Mouse (Mus musculus): Measurements from ENCODE around the gene 4930558C23Rik.

DNA sequence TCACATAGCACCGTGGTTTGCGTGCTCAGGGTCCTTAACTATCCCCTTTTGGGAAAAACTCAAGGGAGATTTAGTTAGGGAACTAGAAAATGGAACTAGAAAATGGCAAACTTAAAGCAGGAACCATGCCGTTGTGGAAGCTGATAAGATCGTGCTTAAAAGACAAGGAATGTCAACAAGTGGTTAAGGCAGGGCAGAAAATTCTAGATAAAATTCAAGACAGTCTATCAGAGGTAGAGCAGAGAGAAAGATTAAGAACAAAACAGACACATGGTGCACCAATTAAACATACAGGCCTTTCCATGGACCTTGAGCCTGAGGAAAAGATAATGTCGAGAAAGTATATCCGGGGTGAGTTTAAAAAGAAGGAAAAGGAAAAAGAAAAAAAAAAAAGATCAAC, 15.2 kb upstream of the 4930558C23Rik start:
- TF ChIP-seq TBP (conservative IDR thresholded peaks at IDR 0.05; ENCODE audit: low read depth, low read length) (no peak), CTCF (conservative IDR thresholded peaks at IDR 0.05 in 1 of 2, IDR thresholded peaks at IDR 0.05 in 1 of 2; ENCODE audit: low read depth in 2 of 2, low read length in 2 of 2) (no peak), ZKSCAN1 (IDR thresholded peaks at IDR 0.05; ENCODE audit: borderline replicate concordance, low read depth, low read length) (no peak), RCOR1 (conservative IDR thresholded peaks at IDR 0.05; ENCODE audit: low read depth, low read length) (no peak), CHD1 (IDR thresholded peaks at IDR 0.05; ENCODE audit: low read depth, low read length) (no peak), EP300 (IDR thresholded peaks at IDR 0.05; ENCODE audit: low read length) (no peak), USF1 (IDR thresholded peaks at IDR 0.05; ENCODE audit: low read depth, low read length) (no peak), MAX (IDR thresholded peaks at IDR 0.05; ENCODE audit: low read length) (no peak), TCF12 (IDR thresholded peaks at IDR 0.05; ENCODE audit: low read depth, low read length) (no peak), CHD2 (IDR thresholded peaks at IDR 0.05; ENCODE audit: low read length) (no peak), ZC3H11A (IDR thresholded peaks at IDR 0.05; ENCODE audit: low read depth, low read length) (no peak), POLR2A (IDR thresholded peaks at IDR 0.05; ENCODE audit: low read depth, low read length) (no peak), UBTF (IDR thresholded peaks at IDR 0.05; ENCODE audit: low read depth, low read length) (no peak)
